Mouse (Mus musculus): ENCODE results near the gene Mtx3.

DNA sequence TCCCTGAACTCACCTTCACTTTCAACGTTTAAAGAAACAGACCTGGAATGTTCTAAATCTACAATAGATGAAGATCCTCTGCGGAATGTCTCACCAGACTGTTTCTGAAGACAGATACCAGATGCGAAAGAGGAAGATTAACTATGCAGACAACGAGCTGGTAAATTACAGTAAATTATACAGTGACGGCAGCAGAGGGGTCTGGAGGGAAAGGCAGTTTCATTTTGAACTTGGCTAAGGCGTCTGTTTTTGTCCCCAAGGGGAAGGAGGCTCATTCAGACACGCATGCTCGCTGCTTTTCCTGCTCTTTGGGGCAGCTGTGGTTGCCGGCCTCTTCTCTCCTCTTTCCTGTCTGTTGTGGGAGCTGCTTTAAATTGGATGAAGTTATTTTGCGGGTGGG, 15.7 kb upstream of the Mtx3 start:
- TF ChIP-seq POLR2A (IDR thresholded peaks at IDR 0.05; ENCODE audit: low read depth, low read length) (no peak), CTCF (IDR thresholded peaks at IDR 0.05; ENCODE audit: borderline replicate concordance, insufficient read depth, low read length) (no peak)

Measured in embryonic fibroblast, embryonic 13.5 days (primary cell).